Mouse (Mus musculus): ENCODE measurements around the gene Frs2. TPM values are rescaled to one million over a fixed set of nuclear protein-coding genes. Genes with fewer than 3 reads are reported as not detected.
"Not testable (repeated sequence)": the region's sequence is repeated elsewhere in the genome, so short reads cannot be mapped to it uniquely, and the experiment has no call there.

Gene Frs2
- polyA plus RNA-seq, 1 experiment from 2014 or later = 20.6 TPM

GRCm38 (mm10) chr10:117026176-117026575, 122.2 kb downstream of the Frs2 start:
- Histone ChIP-seq H3K4me3 (no peak overlapping the region), H3K27ac (no peak overlapping the region), H3K9ac (no peak overlapping the region), H3K4me2 (no peak overlapping the region), H3K4me1 (peaks cover 9% of the 10 kb centered on the region; the same call in 1 of the 2 replicates), H3K27me3 (peaks cover 6% of the 10 kb centered on the region; the same call in 1 of the 2 replicates), H3K9me3 (no peaks in the 10 kb centered on the region), H3K36me3 (no peaks in the 10 kb centered on the region)
- no peak for ATAC-seq (ENCODE audit: insufficient number of reproducible peaks, low FRiP score, low TSS enrichment, low read depth)
- 55% methylated on average over 8 of the region's 8 CpGs for WGBS

GRCm38 (mm10) chr10:117025776-117026175, 122.6 kb downstream of the Frs2 start:
- not testable (repeated sequence) for H3K36me3 ChIP-seq; ATAC-seq (ENCODE audit: insufficient number of reproducible peaks, low FRiP score, low TSS enrichment, low read depth); H3K4me3 ChIP-seq; H3K9me3 ChIP-seq; H3K4me2 ChIP-seq; H3K27me3 ChIP-seq; H3K9ac ChIP-seq; H3K27ac ChIP-seq
- H3K4me1 ChIP-seq = peaks cover 12% of the 10 kb centered on the region

DNA sequence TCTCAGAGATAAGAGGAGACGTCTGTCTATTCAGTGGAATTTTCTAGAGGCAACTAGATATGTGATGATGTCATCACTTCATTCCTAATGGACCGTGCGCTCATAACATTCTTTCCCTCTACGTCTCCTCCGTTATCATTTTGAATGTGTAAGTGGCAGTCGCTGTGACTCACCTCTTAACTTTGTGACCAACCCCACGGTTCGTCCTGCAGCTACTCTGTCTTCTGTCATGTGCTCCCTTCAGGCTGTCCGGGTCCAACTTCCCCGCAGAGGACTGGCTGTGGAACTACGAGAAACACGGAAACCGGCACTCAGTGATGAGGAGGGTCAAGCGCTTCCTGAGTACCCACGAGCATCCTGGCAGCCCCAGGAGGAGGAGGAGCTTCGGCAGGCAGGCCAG, 124.6 kb downstream of the Frs2 start:
- ATAC-seq (ENCODE audit: insufficient number of reproducible peaks, low FRiP score, low TSS enrichment, low read depth) = no peak
- Histone ChIP-seq H3K4me1 (peaks cover 12% of the 10 kb centered on the region), H3K36me3 (no peaks in the 10 kb centered on the region), H3K9me3 (no peaks in the 10 kb centered on the region), H3K9ac (no peak overlapping the region), H3K4me2 (peak overlapping the region; percentile 31), H3K27me3 (peaks cover 6% of the 10 kb centered on the region; the same call in 1 of the 2 replicates), H3K27ac (no peak overlapping the region), H3K4me3 (peak overlapping the region; percentile 10; the same call in 1 of the 2 replicates)
- 46% methylated on average over 16 of the region's 16 CpGs for WGBS

GRCm38 (mm10) chr10:117021020-117021754, 127.1 kb downstream of the Frs2 start:
- WGBS = 15% methylated on average over 21 of the region's 21 CpGs
- Histone ChIP-seq H3K36me3 (no peaks in the 10 kb centered on the region), H3K4me3 (no peak overlapping the region), H3K27ac (no peak overlapping the region), H3K4me2 (no peak overlapping the region), H3K9me3 (no peaks in the 10 kb centered on the region), H3K27me3 (peaks cover 6% of the 10 kb centered on the region; the same call in 1 of the 2 replicates), H3K9ac (no peak overlapping the region), H3K4me1 (peaks cover 12% of the 10 kb centered on the region)
- ATAC-seq (ENCODE audit: insufficient number of reproducible peaks, low FRiP score, low TSS enrichment, low read depth) = peak; percentile 74

Other genes starting within 250 kb of the Frs2 start
- gene Rab3ip, start 197.8 kb downstream of the Frs2 start, polyA plus RNA-seq (2015; fragmentation: Nextera tagmentation; extraction: Ambion mirVana) = 25.0 and 29.2 TPM in 2 replicates
- gene Gm10271, start 175.9 kb downstream of the Frs2 start, polyA plus RNA-seq (2015; fragmentation: Nextera tagmentation; extraction: Ambion mirVana) = not detected in 2 replicates
- 0.90 and 2.6 TPM in 2 replicates for gene Best3, start 162.2 kb downstream of the Frs2 start, polyA plus RNA-seq (2015; fragmentation: Nextera tagmentation; extraction: Ambion mirVana)
- not detected in 2 replicates for gene Lrrc10, start 103.2 kb downstream of the Frs2 start, polyA plus RNA-seq (2015; fragmentation: Nextera tagmentation; extraction: Ambion mirVana)
- gene Cct2, start 84.7 kb downstream of the Frs2 start, polyA plus RNA-seq (2015; fragmentation: Nextera tagmentation; extraction: Ambion mirVana) = 210 and 233 TPM in 2 replicates
- gene Yeats4, start 76.0 kb upstream of the Frs2 start, polyA plus RNA-seq (2015; fragmentation: Nextera tagmentation; extraction: Ambion mirVana) = 52.5 and 54.9 TPM in 2 replicates
- gene 9530003J23Rik, start 90.2 kb upstream of the Frs2 start, polyA plus RNA-seq (2015; fragmentation: Nextera tagmentation; extraction: Ambion mirVana) = not detected in 2 replicates
- 119 and 143 TPM in 2 replicates for gene Lyz2, start 133.8 kb upstream of the Frs2 start, polyA plus RNA-seq (2015; fragmentation: Nextera tagmentation; extraction: Ambion mirVana)
- gene Lyz1, start 144.3 kb upstream of the Frs2 start, polyA plus RNA-seq (2015; fragmentation: Nextera tagmentation; extraction: Ambion mirVana) = 0.12 and 0.27 TPM in 2 replicates
- 125 TPM in 2 replicates for gene Cpsf6, start 231.5 kb upstream of the Frs2 start, polyA plus RNA-seq (2015; fragmentation: Nextera tagmentation; extraction: Ambion mirVana)

Measured in limb, embryonic 15.5 days (tissue).